Mouse (Mus musculus) pancreas, adult 10 weeks (tissue): ENCODE data around the gene Zbtb34. TPM values are rescaled to one million over a fixed set of nuclear protein-coding genes. Genes with fewer than 3 reads are reported as not detected.

ENCODE experiments used
- polyA plus RNA-seq: library from polyadenylated mRNA; stranded (reverse); fragments of 350-450 nt; fragmentation: Illumina TruSeq; extraction: RNeasy Lipid Tissue Mini Kit (QIAGEN cat#74804); gene quantifications from one replicate; pipeline ENCODE4 v1.2.3, GENCODE M21; 2015; ENCODE audit warnings: low read depth, low replicate concordance; ENCODE audit not compliant: insufficient read depth

The Zbtb34 gene
- 1.1 TPM for polyA plus RNA-seq

GRCm38 (mm10) chr2:33430771-33431699 is at the start of gene Zbtb34:
Zbtb34 (minus strand) TSS chr2:33431324.

GRCm38 (mm10) chr2:33468466-33469097 is 37.5 kb upstream of the Zbtb34 start, which contains the start of gene Zbtb43:
Zbtb43 (minus strand) TSS chr2:33468559.

GRCm38 (mm10) chr2:33370777-33371647 is 60.1 kb downstream of the Zbtb34 start, which contains the start of gene Ralgps1:
Ralgps1 (minus strand) TSS chr2:33371486.

Other genes with a start within 250 kb of the Zbtb34 start
- 14.9 TPM for gene Angptl2, start 215.3 kb downstream of the Zbtb34 start, polyA plus RNA-seq
- 3.0 TPM for gene Ralgps1, start 59.8 kb downstream of the Zbtb34 start, polyA plus RNA-seq
- 3.9 TPM for gene Zbtb43, start 37.2 kb upstream of the Zbtb34 start, polyA plus RNA-seq
- gene Lmx1b, start 209.2 kb upstream of the Zbtb34 start, polyA plus RNA-seq: not detected